15 mouse cellular contexts compared by ENCODE assay signal in genomic region chr8:117516876-117517565, GRCm38 (mm10). TPM values are rescaled to one million over a fixed set of nuclear protein-coding genes. Genes with fewer than 3 reads are reported as not detected.
A peak's percentile ranks its signal among the peaks of the same experiment; 100 is the strongest.
DNase-seq lines count a peak whose midpoint lies in the region; ATAC-seq lines count a peak whose summit lies in the region.
"Had no signal": no experiment of that assay in that cellular context is flagged by ENCODE, and none has a peak within 500 bp of the region (broad histone marks: within the 10 kb centered on the region; RNA-seq: fewer than 3 reads in every experiment).

No protein-coding gene starts in this region.

- no peak overlapping the region for H3K9ac ChIP-seq in heart, embryonic 15.5 days
- no peak overlapping the region for H3K9ac ChIP-seq in midbrain, embryonic 14.5 days (replicated peaks; ENCODE audit: low read length)
- H3K9ac ChIP-seq in kidney, embryonic 16.5 days (replicated peaks; ENCODE audit: low read length) = no peak overlapping the region

- H3K4me2 ChIP-seq in heart, embryonic 15.5 days = no peak overlapping the region
- no peak overlapping the region for H3K4me2 ChIP-seq in midbrain, embryonic 14.5 days (ENCODE audit: low read length)
- H3K4me2 ChIP-seq in kidney, embryonic 16.5 days (replicated peaks; ENCODE audit: low read depth, low read length) = no peak overlapping the region

- H3K27me3 ChIP-seq in heart, embryonic 15.5 days = no peaks in the 10 kb centered on the region
- H3K27me3 ChIP-seq in midbrain, embryonic 10.5 days (ENCODE audit: low read depth, poor library complexity, severe bottlenecking) = no peaks in the 10 kb centered on the region
- no peaks in the 10 kb centered on the region for H3K27me3 ChIP-seq in midbrain, embryonic 14.5 days (ENCODE audit: control insufficient read depth, insufficient read depth, low read length)
- no peaks in the 10 kb centered on the region for H3K27me3 ChIP-seq in kidney, embryonic 16.5 days (ENCODE audit: insufficient read depth, low read length)

- DNase-seq in heart, adult 18-20 months = no peak
- DNase-seq in midbrain, embryonic 10.5 days (ENCODE audit: low spot score) = no peak
- DNase-seq in midbrain, embryonic 14.5 days = no peak
- no peak for DNase-seq in frontal cortex, postnatal 14 days (ENCODE audit: low spot score in 2 of 2)
- no peak for DNase-seq in gastrocnemius, postnatal 14 days
- DNase-seq: adrenal gland, postnatal 36 days; cerebellum, adult 11 months; lung, adult 18-20 months; spleen, adult 18-20 months; thymus, adult 18-20 months had no signal

- intact Hi-C loops in gastrocnemius, postnatal 14 days (cut with DNase I; ENCODE audit: low total_unique reads) = no loop called here

- no peak overlapping the region for H3K27ac ChIP-seq in heart, embryonic 15.5 days
- H3K27ac ChIP-seq in midbrain, embryonic 10.5 days (replicated peaks) = 0 out of 2 replicates have a peak overlapping the region, but pooled peaks have one; percentile 3
- H3K27ac ChIP-seq in midbrain, embryonic 14.5 days (replicated peaks; ENCODE audit: low read depth, low read length) = no peak overlapping the region
- 0 out of 2 replicates have a peak overlapping the region, but pooled peaks have one; percentile 6 for H3K27ac ChIP-seq in kidney, embryonic 16.5 days (ENCODE audit: low read length)
- H3K27ac ChIP-seq: heart, embryonic 10.5 days; kidney, postnatal 0 days had no signal

- H3K4me1 ChIP-seq in heart, embryonic 15.5 days (replicated peaks) = no peaks in the 10 kb centered on the region
- no peaks in the 10 kb centered on the region for H3K4me1 ChIP-seq in midbrain, embryonic 10.5 days
- no peaks in the 10 kb centered on the region for H3K4me1 ChIP-seq in midbrain, embryonic 14.5 days (ENCODE audit: control insufficient read depth, insufficient read depth, low read length)
- 0 out of 2 replicates have a peak, but pooled peaks cover 6% of the 10 kb centered on the region for H3K4me1 ChIP-seq in kidney, embryonic 16.5 days (ENCODE audit: insufficient read depth, low read length)

- H3K36me3 ChIP-seq in heart, embryonic 15.5 days = no peaks in the 10 kb centered on the region
- H3K36me3 ChIP-seq in midbrain, embryonic 10.5 days = no peaks in the 10 kb centered on the region
- H3K36me3 ChIP-seq in midbrain, embryonic 14.5 days (ENCODE audit: control insufficient read depth, insufficient read depth, low read length) = no peaks in the 10 kb centered on the region
- H3K36me3 ChIP-seq in kidney, embryonic 16.5 days (ENCODE audit: insufficient read depth, low read length) = no peaks in the 10 kb centered on the region
- H3K36me3 ChIP-seq: heart, embryonic 10.5 days had no signal

- H3K4me3 ChIP-seq in heart, embryonic 15.5 days = no peak overlapping the region
- no peak overlapping the region for H3K4me3 ChIP-seq in midbrain, embryonic 10.5 days
- H3K4me3 ChIP-seq in midbrain, embryonic 14.5 days (replicated peaks; ENCODE audit: low read depth, low read length) = no peak overlapping the region
- no peak overlapping the region for H3K4me3 ChIP-seq in kidney, embryonic 16.5 days (ENCODE audit: low read length)
- H3K4me3 ChIP-seq: heart, embryonic 10.5 days had no signal

- ATAC-seq in heart, embryonic 15.5 days (replicated peaks; ENCODE audit: insufficient number of reproducible peaks, insufficient read depth, low FRiP score, low read depth) = 0 out of 2 replicates have a peak, but pooled peaks have one; percentile 10
- ATAC-seq in midbrain, embryonic 14.5 days (ENCODE audit: low FRiP score, low TSS enrichment) = no peak
- ATAC-seq in kidney, embryonic 16.5 days (ENCODE audit: low FRiP score, low TSS enrichment) = 0 out of 2 replicates have a peak, but pooled peaks have one; percentile 33
- ATAC-seq in megakaryocyte progenitor cell, adult 5-6 weeks (replicated peaks; ENCODE audit: poor library complexity) = peak; percentile 21; the same call in 1 of the 2 replicates

- H3K9me3 ChIP-seq in heart, embryonic 15.5 days (replicated peaks) = no peaks in the 10 kb centered on the region
- no peaks in the 10 kb centered on the region for H3K9me3 ChIP-seq in midbrain, embryonic 10.5 days (replicated peaks)
- no peaks in the 10 kb centered on the region for H3K9me3 ChIP-seq in midbrain, embryonic 14.5 days (ENCODE audit: control insufficient read depth, low read length)
- no peaks in the 10 kb centered on the region for H3K9me3 ChIP-seq in kidney, embryonic 16.5 days (ENCODE audit: low read length)
- H3K9me3 ChIP-seq: heart, embryonic 10.5 days had no signal

- 69% methylated on average over 14 of the region's 14 CpGs for WGBS in heart, embryonic 15.5 days
- WGBS in midbrain, embryonic 10.5 days = 67% methylated on average over 14 of the region's 14 CpGs
- 69% methylated on average over 14 of the region's 14 CpGs for WGBS in midbrain, embryonic 14.5 days
- WGBS in kidney, embryonic 16.5 days = 66% methylated on average over 14 of the region's 14 CpGs

RNA-seq across cellular contexts. Expression of gene Plcg2, which starts 18.9 kb away (rescaled TPM):
- 6.1 and 8.2 TPM in 2 replicates for polyA plus RNA-seq in heart, embryonic 15.5 days (2015; fragmentation: Nextera tagmentation; extraction: Ambion mirVana)
- total RNA-seq in heart, adult 18-20 months (2021) = 1 to 10 TPM; 7.6 to 8.5 TPM
- polyA plus RNA-seq in midbrain, embryonic 10.5 days (2016; fragmentation: Nextera tagmentation; extraction: Ambion mirVana) = 3.5 and 3.8 TPM in 2 replicates
- polyA plus RNA-seq in midbrain, embryonic 14.5 days (2014; fragmentation: Nextera tagmentation; extraction: Ambion mirVana) = 0.62 and 1.2 TPM in 2 replicates
- 7.6 and 7.7 TPM in 2 replicates for polyA plus RNA-seq in kidney, embryonic 16.5 days (2015; fragmentation: Nextera tagmentation; extraction: Ambion mirVana)
- total RNA-seq in megakaryocyte progenitor cell, adult 5-6 weeks (2015) = 47.8 and 52.7 TPM in 2 replicates
- total RNA-seq in megakaryocyte progenitor cell, adult 5-6 weeks (2017) = 72.8 and 72.9 TPM in 2 replicates
- 1 to 10 TPM in 1 of 2 experiments, under 1 TPM in 1; 0.84 to 1.2 TPM for total RNA-seq in gastrocnemius, postnatal 14 days (2021)

Comparison
In these comparisons a context has a peak if more than half of its experiments do, and no peak if none do; other contexts are left out.
1. H3K27ac ChIP-seq: peak in midbrain, embryonic 10.5 days (single experiment) and kidney, embryonic 16.5 days (single experiment); none in heart, embryonic 15.5 days (single experiment) and midbrain, embryonic 14.5 days (single experiment).